Comparison of ENCODE assay signal across 24 mouse cellular contexts in genomic region chr13:25675208-25675607, GRCm38 (mm10).
"Had no signal": no experiment of that assay in that cellular context is flagged by ENCODE, and none has a peak within 500 bp of the region (broad histone marks: within the 10 kb centered on the region; RNA-seq: fewer than 3 reads in every experiment).

No protein-coding gene starts in this region.

- ATAC-seq: liver, embryonic 12.5 days; midbrain, embryonic 13.5 days; midbrain, embryonic 16.5 days had no signal

- H3K36me3 ChIP-seq: limb, embryonic 10.5 days; limb, embryonic 13.5 days; liver, embryonic 12.5 days; liver, embryonic 15.5 days; lung, embryonic 15.5 days; midbrain, embryonic 10.5 days; midbrain, embryonic 13.5 days; neural tube, embryonic 13.5 days; stomach, embryonic 15.5 days had no signal

- H3K4me3 ChIP-seq: layer of hippocampus, adult 2 months; limb, embryonic 10.5 days; limb, embryonic 13.5 days; liver, embryonic 12.5 days; liver, embryonic 15.5 days; lung, embryonic 15.5 days; megakaryocyte, embryonic 14.5 days; midbrain, embryonic 10.5 days; midbrain, embryonic 13.5 days; myocyte; neural tube, embryonic 13.5 days; stomach, embryonic 15.5 days had no signal

- H3K9ac ChIP-seq: limb, embryonic 13.5 days; liver, embryonic 12.5 days; liver, embryonic 15.5 days; lung, embryonic 15.5 days; midbrain, embryonic 13.5 days; neural tube, embryonic 13.5 days; stomach, embryonic 15.5 days had no signal

- H3K4me2 ChIP-seq: limb, embryonic 13.5 days; liver, embryonic 12.5 days; liver, embryonic 15.5 days; lung, embryonic 15.5 days; midbrain, embryonic 13.5 days; neural tube, embryonic 13.5 days; stomach, embryonic 15.5 days had no signal

- H3K4me1 ChIP-seq: limb, embryonic 10.5 days; limb, embryonic 13.5 days; liver, embryonic 12.5 days; liver, embryonic 15.5 days; lung, embryonic 15.5 days; megakaryocyte, embryonic 14.5 days; midbrain, embryonic 10.5 days; midbrain, embryonic 13.5 days; neural tube, embryonic 13.5 days; stomach, embryonic 15.5 days had no signal

- H3K27me3 ChIP-seq: limb, embryonic 13.5 days; liver, embryonic 12.5 days; liver, embryonic 15.5 days; lung, embryonic 15.5 days; megakaryocyte, embryonic 14.5 days; midbrain, embryonic 13.5 days; neural tube, embryonic 13.5 days; stomach, embryonic 15.5 days had no signal

- H3K27ac ChIP-seq: kidney, postnatal 0 days; layer of hippocampus, adult 2 months; limb, embryonic 10.5 days; limb, embryonic 13.5 days; liver, embryonic 12.5 days; liver, embryonic 15.5 days; lung, embryonic 15.5 days; midbrain, embryonic 10.5 days; midbrain, embryonic 13.5 days; neural tube, embryonic 13.5 days; stomach, embryonic 15.5 days had no signal

- H3K9me3 ChIP-seq: limb, embryonic 10.5 days; limb, embryonic 13.5 days; liver, embryonic 12.5 days; liver, embryonic 15.5 days; lung, embryonic 15.5 days; megakaryocyte, embryonic 14.5 days; midbrain, embryonic 10.5 days; midbrain, embryonic 13.5 days; neural tube, embryonic 13.5 days; stomach, embryonic 15.5 days had no signal

- DNase-seq: kidney, postnatal 25 days; layer of hippocampus, adult 9-11 months; liver; lung, adult 18-20 months; lung, postnatal 10 days; lung, postnatal 36 days; retina, postnatal 1 day; right cerebral cortex, postnatal 25 days; spleen, adult 18-20 months; thymus, postnatal 25 days had no signal
